Mouse (Mus musculus): ENCODE measurements around the gene Selplg. TPM values are rescaled to one million over a fixed set of nuclear protein-coding genes. Genes with fewer than 3 reads are reported as not detected.

Gene Selplg
- total RNA-seq, 2 experiments from 2014 or later: 2.5 to 4.1 TPM

DNA sequence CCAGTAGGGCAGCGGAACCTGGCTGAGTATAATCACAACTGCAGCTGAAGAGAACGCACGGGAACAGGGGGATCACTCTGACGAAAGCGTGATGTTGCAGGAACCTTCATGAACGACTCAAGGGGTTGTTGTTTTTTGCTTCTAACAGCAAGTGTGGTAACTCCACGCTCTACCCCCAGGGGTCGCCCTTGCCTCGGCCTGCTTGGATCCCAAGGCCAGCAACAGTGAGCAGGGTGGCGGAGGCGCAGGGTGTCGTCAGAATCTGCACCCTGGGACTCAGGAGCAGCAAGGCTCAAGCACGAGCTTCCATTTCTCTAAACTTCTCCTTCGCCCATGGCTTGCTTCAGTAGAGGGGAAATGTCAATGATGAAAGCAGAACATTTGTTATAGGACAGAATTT is 22.1 kb upstream of the Selplg start:
- DNase-seq: peak; percentile 89 to 94

DNA sequence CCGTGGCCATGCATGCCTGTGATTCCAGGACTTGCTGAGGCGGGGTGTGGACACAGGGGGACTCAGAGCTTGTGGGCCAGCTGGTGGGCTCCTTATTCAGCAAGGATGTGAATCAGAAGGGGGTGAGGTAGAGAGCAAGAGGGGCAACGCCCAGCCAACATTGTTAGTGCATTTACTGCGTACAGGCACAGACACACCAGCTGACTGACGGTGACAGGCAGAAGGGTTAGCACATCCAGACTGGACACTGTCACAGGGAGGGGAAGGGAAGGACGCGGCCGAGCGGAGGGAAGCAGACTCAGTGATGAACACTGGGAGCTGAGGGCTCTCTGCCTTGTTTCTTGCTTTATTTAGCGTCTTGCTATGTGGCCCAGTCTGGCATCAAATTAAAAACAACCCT is 21.1 kb upstream of the Selplg start:
- no peak for DNase-seq

DNA sequence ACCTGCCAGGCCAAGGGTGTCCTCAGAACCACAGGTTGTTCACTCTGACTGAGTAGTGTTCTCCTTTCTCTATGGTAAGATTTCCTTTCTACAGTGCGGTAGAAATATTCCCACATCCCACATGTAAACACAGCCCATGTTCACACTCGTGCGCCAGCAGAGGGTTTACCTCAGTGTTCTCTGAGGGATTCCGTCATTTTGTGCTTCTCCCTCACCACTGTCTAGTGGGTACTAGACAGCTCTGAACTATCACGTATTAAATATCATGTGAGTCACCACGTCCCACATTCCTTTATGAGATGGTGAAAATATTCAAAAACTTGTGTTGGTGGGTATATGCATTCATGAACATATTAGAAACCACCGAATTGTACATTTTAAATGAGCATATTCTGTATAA is 20.0 kb upstream of the Selplg start:
- no peak for DNase-seq

DNA sequence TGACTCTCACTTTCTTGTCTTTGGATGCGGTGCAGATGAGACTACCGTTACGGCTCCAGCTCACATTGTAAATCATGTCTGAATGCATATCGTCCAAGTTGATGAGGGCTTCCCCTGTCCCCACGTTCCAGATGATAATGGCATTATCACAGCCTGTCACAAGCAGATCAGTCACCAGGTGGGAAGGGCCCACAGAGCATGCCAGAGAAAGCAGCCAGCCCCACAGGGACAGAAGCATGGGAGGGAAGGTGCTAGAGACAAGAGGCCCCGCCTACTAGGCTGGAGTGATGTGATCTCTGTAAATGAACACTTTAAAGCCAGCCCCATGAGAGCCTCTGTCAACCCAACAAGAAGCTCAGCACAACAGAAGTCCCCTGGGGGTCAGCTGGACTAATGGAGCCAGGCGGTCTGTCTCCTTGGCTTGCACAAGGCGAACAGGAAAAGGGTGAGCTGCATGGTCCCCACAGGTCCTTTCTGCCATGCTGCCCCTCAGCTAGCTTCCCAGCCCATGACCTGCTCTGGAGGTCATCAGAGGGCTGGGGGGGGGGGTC is 18.3 kb upstream of the Selplg start:
- no peak for DNase-seq

DNA sequence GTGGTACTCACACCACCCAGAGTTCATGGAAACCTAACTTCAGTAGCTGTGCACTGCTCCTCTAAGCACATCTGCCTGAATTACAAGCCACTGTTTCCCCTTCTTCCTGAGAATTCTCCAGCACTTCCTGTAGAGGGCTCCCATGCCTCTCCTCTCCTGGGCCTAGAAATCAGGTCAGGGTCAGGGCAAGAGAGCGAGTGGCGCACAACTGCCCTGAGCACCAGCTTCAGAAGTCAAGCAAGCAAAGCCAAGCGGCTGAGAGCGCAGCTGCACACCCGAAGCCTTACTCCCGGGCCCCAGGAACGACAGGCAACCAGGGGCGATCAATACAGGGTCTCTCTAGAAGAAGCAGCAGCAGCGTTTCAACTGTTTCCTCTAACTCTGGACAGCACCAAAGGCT is 15.2 kb upstream of the Selplg start:
- DNase-seq: peak; percentile 66 to 75

DNA sequence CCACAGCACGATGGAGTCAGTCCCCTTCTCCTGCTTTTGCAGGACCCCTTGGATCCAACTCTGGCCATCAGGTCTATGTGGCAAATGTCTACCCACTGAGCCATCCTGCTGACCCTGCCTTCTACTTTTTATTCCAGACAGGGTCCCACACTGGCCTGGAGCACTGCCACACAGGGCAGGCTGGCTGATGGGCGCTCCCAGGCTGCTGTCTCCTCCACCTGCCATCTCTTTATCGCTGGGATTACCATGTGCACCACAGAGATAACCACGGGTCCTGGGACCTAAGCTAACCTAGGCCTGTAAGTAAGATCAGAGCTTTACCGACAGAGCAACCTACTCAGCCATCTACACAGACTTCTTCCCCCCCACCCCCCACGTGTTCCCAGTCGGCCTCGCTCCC is 14.2 kb upstream of the Selplg start:
- DNase-seq: no peak

DNA sequence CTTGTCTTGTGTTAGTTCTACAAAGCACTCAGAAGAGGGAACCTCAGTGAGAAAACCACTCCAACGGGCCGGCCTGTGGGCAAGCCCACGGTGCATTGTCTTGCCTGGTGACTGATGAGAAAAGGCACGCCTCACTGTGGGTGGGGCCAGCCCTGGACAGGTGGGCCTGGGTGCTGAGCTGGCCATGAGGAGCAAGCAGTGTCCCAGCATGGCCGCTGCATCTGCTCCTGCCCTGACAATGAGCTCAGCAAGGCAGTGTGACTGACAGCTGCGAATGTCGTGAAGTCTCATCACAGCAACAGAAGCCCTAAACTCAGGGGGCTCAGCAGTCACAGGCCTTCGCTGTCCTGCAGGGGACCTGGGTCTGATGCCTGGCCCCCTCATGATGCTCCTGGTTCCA is 13.2 kb upstream of the Selplg start:
- DNase-seq: no peak

DNA sequence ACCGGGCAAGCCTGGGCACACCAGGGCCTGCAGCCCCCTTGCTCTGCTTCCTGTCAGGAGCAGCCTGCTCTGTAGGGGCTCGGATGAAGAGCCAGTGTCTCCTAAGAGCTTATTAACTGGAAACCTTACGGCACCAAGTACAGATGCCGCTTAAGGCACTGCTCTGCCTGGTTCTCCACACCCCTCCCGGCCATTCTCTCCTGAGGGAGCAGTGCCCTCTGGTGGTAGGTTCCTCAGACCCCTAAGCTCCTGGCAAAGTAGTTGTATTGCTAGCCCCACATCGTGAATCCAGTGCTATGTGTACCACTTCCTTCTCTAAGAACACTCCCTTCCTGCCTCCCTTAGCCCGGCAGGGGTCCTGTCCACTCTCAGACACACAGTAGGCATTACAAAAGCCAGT is 12.3 kb upstream of the Selplg start:
- DNase-seq: peak; percentile 72 to 77

DNA sequence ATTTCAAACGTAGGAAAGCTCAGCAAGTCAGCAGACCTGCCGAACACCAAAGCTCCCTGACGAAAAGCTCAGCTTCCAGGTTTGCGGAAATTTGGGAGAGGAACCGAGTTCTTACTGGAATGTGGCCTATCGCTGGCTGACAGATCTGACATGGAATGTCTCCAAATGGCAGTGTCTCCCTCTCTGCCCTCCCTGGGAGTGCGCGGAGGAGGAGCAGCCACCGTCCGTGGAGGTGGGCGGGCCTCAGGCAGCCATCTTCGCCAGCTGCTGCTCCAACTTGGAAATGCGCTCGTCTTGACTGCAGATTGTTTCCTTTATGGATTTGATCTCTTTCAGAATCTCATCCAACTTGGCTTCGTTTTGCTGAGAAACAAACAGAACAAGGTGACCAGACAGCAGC is 11.7 kb upstream of the Selplg start:
- no peak for DNase-seq

DNA sequence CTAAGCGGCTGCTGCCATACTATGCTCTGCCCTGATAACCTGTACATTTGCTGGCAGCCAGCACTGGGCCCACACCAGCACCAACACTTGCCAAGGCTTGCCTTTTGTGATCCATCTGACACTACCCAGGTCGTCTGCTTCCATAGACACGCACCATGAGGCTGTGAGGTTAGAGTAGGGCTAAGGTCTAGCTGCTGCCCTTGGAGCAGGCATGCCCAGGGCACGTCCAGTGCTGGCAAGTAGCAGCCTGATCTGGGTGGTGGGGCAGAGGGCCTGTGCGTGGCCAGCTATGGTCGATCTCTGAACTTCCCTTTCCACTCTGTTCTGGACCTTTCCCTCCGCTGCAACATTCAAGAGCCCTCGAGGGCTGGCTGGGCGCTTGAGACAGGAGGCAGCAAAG is 10.5 kb upstream of the Selplg start:
- no peak for DNase-seq

DNA sequence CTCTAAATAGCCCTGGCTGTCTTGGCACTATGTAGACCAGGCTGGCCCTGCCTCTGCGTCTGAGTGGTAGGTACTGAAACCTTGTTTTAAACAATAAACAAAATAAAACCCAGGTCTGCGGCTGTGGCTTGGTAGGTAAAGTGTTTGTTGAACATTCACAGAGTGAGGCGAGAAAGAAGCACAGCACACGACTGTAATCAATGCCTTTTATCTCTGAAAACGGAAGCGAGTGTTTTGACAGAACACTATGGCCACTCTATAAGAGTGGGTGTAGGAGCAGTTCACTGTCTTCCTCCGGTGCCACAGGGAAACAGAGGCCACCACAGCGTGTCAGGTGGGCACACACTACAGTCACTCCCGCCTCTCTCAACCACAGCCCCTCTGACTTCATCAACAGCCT is 9.8 kb upstream of the Selplg start:
- DNase-seq: no peak

DNA sequence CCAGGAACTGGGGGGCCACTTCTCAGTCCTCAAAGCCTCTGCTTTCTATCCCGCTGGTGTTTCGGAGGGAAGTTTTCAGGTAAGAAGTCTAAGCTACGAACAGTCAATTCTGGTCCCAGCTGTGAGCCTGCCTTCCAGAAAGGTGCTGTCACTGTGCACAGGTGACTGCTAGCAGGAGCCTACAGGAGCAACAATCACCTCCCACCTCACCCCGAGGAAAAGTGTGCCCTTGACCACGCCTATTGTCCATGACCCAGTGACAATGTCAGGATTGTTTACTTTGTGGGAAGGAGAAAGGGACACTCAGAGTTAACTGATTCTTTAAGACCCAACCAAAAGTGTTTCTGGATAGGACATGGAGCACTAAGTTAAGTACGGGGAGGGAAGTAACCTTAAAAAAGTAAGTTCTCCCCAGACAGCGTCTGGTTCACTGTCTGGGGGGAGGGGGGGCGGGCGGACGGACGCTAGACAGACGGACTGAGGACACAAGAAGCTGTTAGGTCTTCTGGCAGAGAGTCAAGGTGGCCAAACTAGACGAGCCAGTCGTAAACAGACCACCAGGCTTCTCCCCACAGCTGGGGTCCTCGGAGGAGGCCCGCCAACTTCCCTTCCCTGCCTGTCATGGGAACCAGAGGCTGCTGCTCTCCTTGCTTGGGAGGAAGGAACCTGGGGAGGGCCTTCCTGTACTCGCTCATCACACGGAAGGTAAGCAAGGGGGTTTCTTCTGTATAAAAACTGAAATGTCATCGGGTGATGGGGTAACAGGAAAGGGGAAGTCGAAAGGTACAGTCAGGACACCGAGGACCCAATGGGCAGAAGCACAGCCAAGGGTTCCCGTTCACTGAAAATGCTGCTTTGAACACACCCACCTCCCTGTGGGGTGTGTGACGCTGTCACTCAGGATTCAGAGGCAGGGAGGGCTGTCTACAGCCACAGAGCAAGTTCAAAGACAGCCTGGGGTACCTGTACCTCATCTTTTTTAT is 9.1 kb upstream of the Selplg start:
- DNase-seq: no peak

DNA sequence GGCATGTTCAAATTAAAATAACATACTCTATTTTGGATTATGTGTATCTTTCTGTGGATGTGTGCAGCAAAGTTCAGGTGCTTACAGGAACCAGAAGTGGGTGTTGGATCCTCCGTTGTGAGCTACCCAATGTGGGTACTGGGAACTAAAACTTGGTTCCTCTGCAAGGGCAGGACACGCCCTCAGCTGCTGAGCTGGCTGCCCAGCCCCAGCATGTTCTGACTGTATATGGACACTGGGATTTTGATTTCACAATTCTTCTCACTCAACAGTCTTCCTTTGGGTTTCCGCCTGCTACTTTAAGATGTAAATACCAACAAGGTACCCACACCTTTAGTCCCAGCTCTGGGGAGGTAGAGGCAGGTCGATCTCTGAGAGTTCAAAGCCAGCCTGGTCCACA is 8.0 kb upstream of the Selplg start:
- DNase-seq: no peak

DNA sequence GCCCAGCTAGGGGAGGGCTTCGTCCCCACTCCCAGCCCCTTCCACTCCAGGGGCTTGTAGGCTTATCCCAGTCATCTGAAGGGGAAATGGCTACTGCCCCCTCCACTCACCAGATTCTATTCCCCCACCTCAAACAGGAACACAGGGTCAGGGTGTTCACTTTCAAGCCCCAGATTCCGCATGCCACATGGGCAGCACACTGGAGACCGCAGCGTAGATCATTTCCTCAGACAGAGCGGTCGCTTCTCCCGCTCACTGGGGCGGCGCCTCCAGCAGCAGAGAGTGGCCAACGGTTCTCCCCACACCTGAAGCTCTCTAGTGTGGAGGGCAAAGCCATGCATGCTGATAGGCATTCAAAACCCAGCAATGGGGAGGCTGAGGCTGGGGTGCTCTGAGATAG is 4.5 kb upstream of the Selplg start:
- no peak for DNase-seq

DNA sequence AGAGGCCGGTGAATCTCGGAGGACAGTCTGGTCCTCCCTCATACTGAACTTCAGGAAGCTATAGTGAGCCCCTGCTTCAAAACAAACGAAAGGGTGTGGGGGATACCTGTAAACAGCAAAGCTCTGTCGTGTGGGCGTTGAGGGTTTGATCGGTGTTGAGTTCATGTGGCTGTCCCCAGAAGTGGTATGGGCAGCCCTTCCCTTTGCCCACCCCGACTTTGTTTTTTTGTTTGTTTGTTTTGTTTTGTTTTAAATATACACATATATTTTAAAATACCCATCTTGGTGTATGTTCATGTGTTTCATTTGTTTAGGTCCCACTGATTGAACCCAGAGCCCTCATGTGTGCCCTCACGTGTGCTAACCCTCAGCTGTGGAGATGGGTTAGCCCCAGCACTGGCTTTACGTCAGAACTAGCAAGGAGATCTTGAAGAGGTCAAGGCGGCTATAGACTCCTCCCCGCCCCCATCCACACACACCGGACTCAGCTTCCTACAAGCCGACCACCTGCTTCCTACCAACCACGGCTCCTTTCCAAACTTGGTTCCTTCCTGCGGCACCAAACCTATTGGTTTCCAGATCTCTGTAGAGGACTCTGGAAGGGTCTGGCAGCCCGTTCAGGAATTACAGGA is 988 bp upstream of the Selplg start:
- no peak for DNase-seq

DNA sequence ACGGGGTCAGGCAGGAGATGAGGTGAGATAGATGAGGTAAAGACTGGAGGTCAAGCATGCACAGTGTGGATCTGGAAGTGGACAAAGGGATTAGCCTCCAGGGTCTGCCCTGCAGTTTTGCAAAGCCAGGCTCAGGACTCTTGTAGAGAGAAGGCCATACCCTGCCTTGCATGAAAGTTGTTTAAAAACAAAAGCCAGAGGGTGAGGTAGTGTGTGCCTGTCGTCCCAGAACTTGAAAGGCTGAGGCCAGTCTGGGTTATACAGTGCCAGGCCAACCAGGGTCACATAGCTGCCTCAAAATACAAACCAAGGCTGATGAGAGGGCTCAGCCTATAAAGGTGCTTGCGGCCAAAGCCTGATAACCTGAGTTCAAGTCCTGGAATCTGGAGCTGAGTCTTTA is 703 bp downstream of the Selplg start:
- no peak for DNase-seq

DNA sequence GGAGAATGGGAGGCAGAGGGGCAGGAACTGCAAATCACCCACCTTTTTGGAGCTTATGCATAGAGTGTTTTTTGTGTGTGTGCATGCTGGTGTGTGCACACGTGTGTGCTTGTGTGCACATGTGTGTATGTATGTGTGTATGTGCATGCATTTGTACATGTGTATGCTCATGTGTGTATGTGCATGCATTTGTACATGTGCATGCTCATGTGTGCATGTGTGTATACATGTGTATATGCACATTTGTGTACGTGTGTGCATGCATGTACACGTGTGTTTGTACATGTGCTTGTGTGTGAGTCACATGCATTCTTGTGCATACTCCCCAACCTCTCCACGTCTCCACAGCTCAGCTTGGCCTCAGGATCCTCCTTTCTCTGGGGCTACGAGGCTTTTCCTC is 1.6 kb downstream of the Selplg start:
- DNase-seq: no peak

DNA sequence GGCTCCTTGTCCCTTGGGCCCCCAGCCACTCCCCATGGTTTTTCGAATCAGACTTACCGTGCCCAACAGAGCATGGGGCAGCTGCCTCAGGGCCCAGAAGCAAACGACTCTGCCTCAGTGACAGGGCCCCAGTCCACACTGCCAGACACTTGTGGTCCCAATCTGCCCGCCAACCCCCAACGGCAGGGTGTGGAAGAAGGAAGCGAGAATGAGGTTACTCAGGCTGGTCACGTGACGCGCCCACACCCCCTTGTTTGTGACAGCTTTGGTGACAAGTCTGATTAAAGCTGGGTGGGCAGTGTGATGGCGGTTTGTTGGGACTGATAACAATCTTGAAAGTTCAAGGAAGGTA is 2.2 kb downstream of the Selplg start:
- DNase-seq: peak; percentile 24 to 44

DNA sequence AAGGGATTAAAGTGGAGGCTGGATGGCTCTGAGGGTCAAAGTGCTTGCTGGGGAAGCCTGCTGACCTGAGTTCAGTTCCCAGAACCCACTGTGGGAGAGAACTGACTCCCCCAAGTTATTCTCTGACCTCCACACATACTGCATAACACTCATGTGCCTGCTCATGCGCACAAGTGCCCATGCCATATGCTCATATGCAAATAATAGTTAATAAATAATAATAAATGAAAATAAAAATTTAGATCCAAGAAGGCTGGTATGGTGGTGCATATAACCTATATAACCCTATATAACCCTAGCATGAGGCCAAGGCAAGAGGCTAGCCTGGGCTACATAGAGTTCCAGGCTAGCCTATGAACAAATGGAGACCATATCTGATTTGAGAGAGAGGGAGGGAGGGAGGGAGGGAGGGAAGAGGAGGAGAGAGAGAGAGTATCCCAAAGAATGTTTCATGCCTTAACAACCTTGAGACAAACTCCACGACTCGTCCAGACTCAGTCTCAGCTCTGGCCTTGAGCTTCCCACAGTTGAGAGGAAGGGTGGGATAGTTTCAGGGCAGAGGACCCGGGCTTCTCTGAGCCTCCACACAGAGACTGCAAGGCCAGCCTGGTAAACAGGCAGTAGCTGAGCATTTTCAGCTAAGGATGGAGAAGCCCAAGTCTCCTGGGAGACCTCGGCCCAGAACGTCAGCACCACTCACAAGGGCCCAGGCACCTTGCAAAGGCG is 2.7 kb downstream of the Selplg start:
- no peak for DNase-seq

DNA sequence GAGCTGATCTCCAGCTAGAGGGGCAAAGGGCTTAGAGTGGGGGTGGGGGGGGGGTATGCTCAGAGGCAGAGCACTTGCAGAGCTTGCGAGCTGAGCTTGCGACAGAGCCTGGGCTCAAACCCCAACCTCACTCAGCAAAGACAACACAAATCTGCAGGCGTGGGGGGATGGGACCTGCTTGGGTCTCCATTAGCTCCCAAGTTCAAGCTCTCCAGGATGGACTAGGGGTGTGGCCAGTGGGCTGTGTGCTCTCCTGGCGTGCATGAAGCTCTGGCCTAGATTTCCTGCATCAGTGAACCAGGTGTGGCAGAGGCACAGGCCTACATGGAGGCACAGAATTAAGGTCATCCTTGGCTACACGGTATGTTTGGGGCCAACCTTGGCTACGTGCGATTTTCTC is 4.0 kb downstream of the Selplg start:
- DNase-seq: no peak

DNA sequence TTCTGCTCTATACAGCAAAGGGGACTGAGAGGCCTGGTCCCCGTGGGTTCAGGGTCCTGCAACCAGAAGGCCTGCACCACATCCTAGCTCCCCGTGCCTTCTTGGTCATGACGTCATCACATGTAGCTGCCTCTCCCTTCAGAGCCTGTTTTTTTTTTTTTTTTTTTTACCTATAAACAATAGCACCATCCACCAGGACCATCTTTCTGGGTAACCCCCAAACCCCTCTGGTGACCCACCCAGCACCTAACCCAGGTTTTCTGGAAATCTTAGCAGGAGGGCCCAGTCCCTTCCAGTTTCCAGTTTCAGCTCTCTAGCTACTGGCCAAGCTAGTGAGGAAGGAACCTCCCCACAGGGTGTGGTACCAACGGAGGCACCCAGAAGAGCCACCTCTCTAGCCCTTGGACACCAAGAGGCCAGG is 4.4 kb downstream of the Selplg start:
- DNase-seq: no peak

DNA sequence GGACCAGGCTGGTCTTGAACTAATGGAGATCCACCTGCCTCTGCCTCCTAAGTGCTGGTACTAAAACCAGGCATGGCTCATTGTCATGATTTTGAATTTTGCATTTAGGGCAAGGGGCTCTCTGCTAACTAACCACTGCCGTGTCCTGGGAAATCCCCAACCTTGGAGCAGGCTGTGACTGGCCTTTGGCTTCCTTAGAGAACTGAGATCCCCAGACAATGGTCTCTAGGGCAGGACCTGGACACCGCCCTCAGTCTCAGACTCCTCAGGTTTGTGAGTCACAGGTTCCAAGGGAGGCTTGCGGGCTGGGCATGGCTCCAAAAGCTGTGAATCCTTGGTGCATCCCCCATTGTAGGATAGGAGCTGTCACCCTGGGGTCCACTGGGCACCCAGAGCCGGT is 5.8 kb downstream of the Selplg start:
- no peak for DNase-seq

DNA sequence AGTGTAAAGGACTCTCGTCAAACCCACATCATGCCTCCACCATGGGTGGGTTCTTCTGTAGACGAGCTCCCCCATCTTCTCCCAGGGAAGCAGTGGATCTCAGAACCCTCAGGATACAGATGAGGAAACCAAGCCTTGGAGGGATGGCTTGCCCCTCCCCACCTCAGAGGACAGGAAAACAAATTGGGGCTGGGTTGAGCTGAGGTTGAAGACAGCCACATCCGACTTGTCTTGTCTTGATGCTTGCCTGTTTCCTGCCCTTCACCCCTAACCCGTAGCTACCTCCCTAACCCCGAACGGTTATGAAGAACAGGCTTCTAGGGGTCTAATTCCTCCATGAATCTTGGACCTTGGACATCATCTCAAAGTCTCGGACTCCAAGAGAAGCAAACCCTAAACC is 6.9 kb downstream of the Selplg start:
- DNase-seq: no peak
